Mouse (Mus musculus) cortical plate, adult 2 months (tissue): ENCODE measurements around the gene Soat1. TPM values are rescaled to one million over a fixed set of nuclear protein-coding genes. Genes with fewer than 3 reads are reported as not detected.

Experiments
- H3K27ac ChIP-seq: fragments of 200-500 bp; 2 replicates; pipeline ENCODE4 v1.5.1; 2012; ENCODE audit warnings: low read length, control low read depth, inconsistent platforms; ENCODE audit not compliant: insufficient read depth
- H3K4me1 ChIP-seq: fragments of 200-500 bp; 2 replicates; pipeline ENCODE4 v1.6.1; 2011; ENCODE audit warnings: low read length; ENCODE audit not compliant: control insufficient read depth, insufficient read depth
- H3K4me3 ChIP-seq: fragments of 200-500 bp; 2 replicates; pipeline ENCODE4 v1.5.1; 2011; ENCODE audit warnings: mild to moderate bottlenecking, low read length, control low read depth; ENCODE audit not compliant: insufficient read depth
- CTCF ChIP-seq: fragments of 200-500 bp; IDR thresholded peaks from 2 replicates; pipeline ENCODE4 v1.5.1; 2011; ENCODE audit warnings: mild to moderate bottlenecking, control low read depth, low read length; ENCODE audit not compliant: insufficient read depth; ENCODE audit errors: extremely low read depth
- POLR2A ChIP-seq: fragments of 200-500 bp; IDR thresholded peaks from 2 replicates; pipeline ENCODE4 v1.6.1; 2011; ENCODE audit warnings: mild to moderate bottlenecking, low read length, control low read depth; ENCODE audit not compliant: insufficient read depth; ENCODE audit errors: extremely low read depth
- polyA plus RNA-seq: library from polyadenylated mRNA; depleted of rRNA; stranded (reverse); fragments of >200 nt; gene quantifications from 2 replicates; pipeline ENCODE4 v1.2.3, GENCODE M21; 2012

The Soat1 gene
- polyA plus RNA-seq, 1 experiment = 23.4 TPM

- no peak overlapping the region for H3K27ac ChIP-seq
- no peaks in the 10 kb centered on the region for H3K4me1 ChIP-seq
- no peak overlapping the region for H3K4me3 ChIP-seq
- TF ChIP-seq CTCF (no peak), POLR2A (no peak)
These were observed 15.6 kb downstream of the Soat1 start for GRCm38 (mm10) chr1:156458391-156459060.

GRCm38 (mm10) chr1:156455005-156455758 is 18.9 kb downstream of the Soat1 start:
- H3K4me3 ChIP-seq = no peak overlapping the region
- TF ChIP-seq POLR2A (no peak), CTCF (no peak)
- no peak overlapping the region for H3K27ac ChIP-seq
- H3K4me1 ChIP-seq = peaks cover 1% of the 10 kb centered on the region; the same call in 1 of the 2 replicates

- no peak for TF ChIP-seq CTCF
- TF ChIP-seq POLR2A = no peak
These were observed 19.7 kb downstream of the Soat1 start for GRCm38 (mm10) chr1:156454384-156454783.

GRCm38 (mm10) chr1:156453876-156454275 is 20.3 kb downstream of the Soat1 start:
- no peak overlapping the region for H3K27ac ChIP-seq
- no peak for TF ChIP-seq POLR2A
- H3K4me3 ChIP-seq = no peak overlapping the region
- H3K4me1 ChIP-seq = peaks cover 1% of the 10 kb centered on the region; the same call in 1 of the 2 replicates

More at GRCm38 (mm10) chr1:156454384-156454783, 19.7 kb downstream of the Soat1 start:
- peaks cover 1% of the 10 kb centered on the region; the same call in 1 of the 2 replicates for H3K4me1 ChIP-seq
- no peak overlapping the region for H3K4me3 ChIP-seq
- H3K27ac ChIP-seq = no peak overlapping the region

- TF ChIP-seq POLR2A (no peak), CTCF (no peak)
- H3K4me1 ChIP-seq = peaks cover 1% of the 10 kb centered on the region; the same call in 1 of the 2 replicates
- no peak overlapping the region for H3K4me3 ChIP-seq
- H3K27ac ChIP-seq = no peak overlapping the region
These were observed 23.7 kb downstream of the Soat1 start for GRCm38 (mm10) chr1:156450478-156450877.

- Histone ChIP-seq H3K27ac (no peak overlapping the region), H3K4me3 (no peak overlapping the region), H3K4me1 (peaks cover 1% of the 10 kb centered on the region; the same call in 1 of the 2 replicates)
- TF ChIP-seq POLR2A = no peak
- TF ChIP-seq CTCF = no peak
These were observed 24.4 kb downstream of the Soat1 start for GRCm38 (mm10) chr1:156449691-156450090.

- H3K27ac ChIP-seq = no peak overlapping the region
- H3K4me3 ChIP-seq = no peak overlapping the region
- no peak for TF ChIP-seq CTCF
- no peak for TF ChIP-seq POLR2A
- H3K4me1 ChIP-seq = peaks cover 1% of the 10 kb centered on the region; the same call in 1 of the 2 replicates
These were observed 25.0 kb downstream of the Soat1 start for GRCm38 (mm10) chr1:156449089-156449488.

GRCm38 (mm10) chr1:156445049-156445448 is 29.1 kb downstream of the Soat1 start:
- no peak overlapping the region for H3K4me3 ChIP-seq
- no peak overlapping the region for H3K27ac ChIP-seq
- TF ChIP-seq POLR2A = no peak
- TF ChIP-seq CTCF = no peak
- H3K4me1 ChIP-seq = peaks cover 3% of the 10 kb centered on the region; the same call in 1 of the 2 replicates

GRCm38 (mm10) chr1:156442776-156443175 is 31.4 kb downstream of the Soat1 start:
- Histone ChIP-seq H3K4me3 (no peak overlapping the region), H3K4me1 (peaks cover 3% of the 10 kb centered on the region; the same call in 1 of the 2 replicates), H3K27ac (no peak overlapping the region)
- TF ChIP-seq CTCF = no peak
- TF ChIP-seq POLR2A = no peak
